Mouse (Mus musculus): ENCODE data around the gene Gpha2. TPM values are rescaled to one million over a fixed set of nuclear protein-coding genes. Genes with fewer than 3 reads are reported as not detected.
A peak's percentile ranks its signal among the peaks of the same experiment; 100 is the strongest.

Gene Gpha2
- polyA plus RNA-seq, 1 experiment from 2014 or later: not detected

MicroRNAs within 50 kb of the gene (microRNA counts, 519-probe panel; counts per million panel counts)
- microRNA mmu-miR-192: 2,519 counts per million, percentile 25 among the panel's probes with 10 or more counts

Small RNA genes lying within 50 kb of the gene (microRNA-seq; reads per million reads assigned to microRNA genes)
- gene Mir192 (64.0 reads per million, percentile 49 among the genes with 10 or more reads in this experiment), gene Mir194-2 (47.7 reads per million, percentile 46 among the genes with 10 or more reads in this experiment)

Other genes with a start within 250 kb of the Gpha2 start
- gene Slc22a20, start 240.2 kb upstream of the Gpha2 start, polyA plus RNA-seq (2015; fragmentation: Nextera tagmentation; extraction: Ambion mirVana): not detected in 2 replicates
- gene Capn1, start 210.5 kb upstream of the Gpha2 start, polyA plus RNA-seq (2015; fragmentation: Nextera tagmentation; extraction: Ambion mirVana): 6.9 and 7.5 TPM in 2 replicates
- gene Syvn1, start 179.8 kb upstream of the Gpha2 start, polyA plus RNA-seq (2015; fragmentation: Nextera tagmentation; extraction: Ambion mirVana): 36.2 and 37.0 TPM in 2 replicates
- 65.5 and 68.2 TPM in 2 replicates for gene Mrpl49, start 168.6 kb upstream of the Gpha2 start, polyA plus RNA-seq (2015; fragmentation: Nextera tagmentation; extraction: Ambion mirVana)
- 578 and 624 TPM in 2 replicates for gene Fau, start 168.5 kb upstream of the Gpha2 start, polyA plus RNA-seq (2015; fragmentation: Nextera tagmentation; extraction: Ambion mirVana)
- gene Znhit2, start 165.2 kb upstream of the Gpha2 start, polyA plus RNA-seq (2015; fragmentation: Nextera tagmentation; extraction: Ambion mirVana): 28.1 and 33.7 TPM in 2 replicates
- 48.4 and 49.6 TPM in 2 replicates for gene Tm7sf2, start 158.0 kb upstream of the Gpha2 start, polyA plus RNA-seq (2015; fragmentation: Nextera tagmentation; extraction: Ambion mirVana)
- 74.2 and 74.5 TPM in 2 replicates for gene Vps51, start 149.1 kb upstream of the Gpha2 start, polyA plus RNA-seq (2015; fragmentation: Nextera tagmentation; extraction: Ambion mirVana)
- not detected in 2 replicates for gene Tmem262, start 146.3 kb upstream of the Gpha2 start, polyA plus RNA-seq (2015; fragmentation: Nextera tagmentation; extraction: Ambion mirVana)
- 1.7 and 1.9 TPM in 2 replicates for gene Gm28374, start 144.1 kb upstream of the Gpha2 start, polyA plus RNA-seq (2015; fragmentation: Nextera tagmentation; extraction: Ambion mirVana)
- gene Zfpl1, start 141.4 kb upstream of the Gpha2 start, polyA plus RNA-seq (2015; fragmentation: Nextera tagmentation; extraction: Ambion mirVana): 73.2 and 85.7 TPM in 2 replicates
- gene Cdca5, start 141.4 kb upstream of the Gpha2 start, polyA plus RNA-seq (2015; fragmentation: Nextera tagmentation; extraction: Ambion mirVana): 6.4 and 7.3 TPM in 2 replicates
- not detected in 2 replicates for gene AC131692.1, start 132.0 kb upstream of the Gpha2 start, polyA plus RNA-seq (2015; fragmentation: Nextera tagmentation; extraction: Ambion mirVana)
- 0.23 and 0.32 TPM in 2 replicates for gene Naaladl1, start 120.6 kb upstream of the Gpha2 start, polyA plus RNA-seq (2015; fragmentation: Nextera tagmentation; extraction: Ambion mirVana)
- 44.7 and 46.9 TPM in 2 replicates for gene Sac3d1, start 107.7 kb upstream of the Gpha2 start, polyA plus RNA-seq (2015; fragmentation: Nextera tagmentation; extraction: Ambion mirVana)
- gene Snx15, start 98.1 kb upstream of the Gpha2 start, polyA plus RNA-seq (2015; fragmentation: Nextera tagmentation; extraction: Ambion mirVana): 51.6 and 56.8 TPM in 2 replicates
- gene Batf2, start 85.4 kb upstream of the Gpha2 start, polyA plus RNA-seq (2015; fragmentation: Nextera tagmentation; extraction: Ambion mirVana): not detected in 2 replicates
- 111 and 126 TPM in 2 replicates for gene Arl2, start 84.8 kb upstream of the Gpha2 start, polyA plus RNA-seq (2015; fragmentation: Nextera tagmentation; extraction: Ambion mirVana)
- not detected in 2 replicates for gene Majin, start 42.0 kb upstream of the Gpha2 start, polyA plus RNA-seq (2015; fragmentation: Nextera tagmentation; extraction: Ambion mirVana)
- gene Ppp2r5b, start 9.5 kb downstream of the Gpha2 start, polyA plus RNA-seq (2015; fragmentation: Nextera tagmentation; extraction: Ambion mirVana): 103 and 111 TPM in 2 replicates
- gene Atg2a, start 15.3 kb downstream of the Gpha2 start, polyA plus RNA-seq (2015; fragmentation: Nextera tagmentation; extraction: Ambion mirVana): 11.6 and 11.8 TPM in 2 replicates
- gene Ehd1, start 50.3 kb downstream of the Gpha2 start, polyA plus RNA-seq (2015; fragmentation: Nextera tagmentation; extraction: Ambion mirVana): 85.5 and 101 TPM in 2 replicates
- 0.26 and 0.57 TPM in 2 replicates for gene Cdc42bpg, start 80.1 kb downstream of the Gpha2 start, polyA plus RNA-seq (2015; fragmentation: Nextera tagmentation; extraction: Ambion mirVana)
- 71.5 and 73.9 TPM in 2 replicates for gene Men1, start 108.6 kb downstream of the Gpha2 start, polyA plus RNA-seq (2015; fragmentation: Nextera tagmentation; extraction: Ambion mirVana)
- 13.5 and 17.0 TPM in 2 replicates for gene Map4k2, start 114.8 kb downstream of the Gpha2 start, polyA plus RNA-seq (2015; fragmentation: Nextera tagmentation; extraction: Ambion mirVana)
- 107 and 119 TPM in 2 replicates for gene Sf1, start 137.3 kb downstream of the Gpha2 start, polyA plus RNA-seq (2015; fragmentation: Nextera tagmentation; extraction: Ambion mirVana)
- 5.7 and 6.3 TPM in 2 replicates for gene Pygm, start 158.0 kb downstream of the Gpha2 start, polyA plus RNA-seq (2015; fragmentation: Nextera tagmentation; extraction: Ambion mirVana)
- 44.1 and 49.9 TPM in 2 replicates for gene Rasgrp2, start 173.0 kb downstream of the Gpha2 start, polyA plus RNA-seq (2015; fragmentation: Nextera tagmentation; extraction: Ambion mirVana)
- gene Nrxn2, start 192.4 kb downstream of the Gpha2 start, polyA plus RNA-seq (2015; fragmentation: Nextera tagmentation; extraction: Ambion mirVana): 24.0 and 28.9 TPM in 2 replicates

Measured in neural tube, embryonic 13.5 days (tissue).